ENCODE assay signal across 8 mouse cellular contexts in the genomic region with DNA sequence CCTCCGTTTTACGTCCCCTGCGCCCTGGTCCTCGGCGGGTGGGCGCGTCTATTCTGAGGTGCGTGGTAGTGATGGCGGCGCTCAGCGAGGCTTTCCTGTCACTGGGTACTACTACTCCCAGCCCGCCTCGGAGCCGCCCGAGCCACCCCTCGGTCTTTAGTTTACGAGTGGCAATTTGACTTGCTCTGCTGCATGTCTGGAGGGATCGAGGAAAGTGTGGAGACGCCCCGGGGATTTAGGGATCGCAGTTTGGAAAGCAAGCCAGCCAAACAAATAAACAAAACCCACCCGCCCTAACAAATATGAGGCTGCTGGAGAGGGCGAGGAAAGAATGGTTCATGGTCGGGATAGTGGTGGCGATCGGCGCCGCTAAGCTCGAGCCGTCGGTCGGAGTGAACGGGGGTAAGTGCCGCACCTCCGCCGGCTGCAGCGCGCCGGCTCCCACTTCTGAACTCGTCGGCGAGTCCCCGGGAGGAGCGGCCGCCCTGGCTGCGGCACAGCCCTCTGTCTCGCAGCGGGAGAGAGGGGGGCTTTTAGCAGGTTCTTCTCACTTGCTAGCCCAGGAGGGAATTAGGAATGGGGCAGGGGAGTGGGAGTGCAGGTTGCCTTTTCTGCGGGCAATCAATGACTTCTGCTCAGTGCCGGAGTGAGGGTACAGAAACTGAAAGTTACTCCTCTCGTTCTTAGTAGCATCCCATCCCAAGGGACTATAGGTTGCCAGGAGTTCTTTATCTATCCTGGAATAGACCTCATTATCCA. TPM values are rescaled to one million over a fixed set of nuclear protein-coding genes. Genes with fewer than 3 reads are reported as not detected.
DNase-seq lines count a peak whose midpoint lies in the region; ATAC-seq and TF ChIP-seq lines count a peak whose summit lies in the region.

A gene (plus strand): TSS at position 74 of the 759 bp plus-strand sequence.

- H3K4me1 ChIP-seq in embryonic facial prominence, embryonic 14.5 days (ENCODE audit: control insufficient read depth, insufficient read depth, low read length), result peaks cover 9% of the 10 kb centered on the region
- peaks cover 14% of the 10 kb centered on the region for H3K4me1 ChIP-seq in limb, embryonic 15.5 days
- no peaks in the 10 kb centered on the region for H3K4me1 ChIP-seq in midbrain, postnatal 0 days (ENCODE audit: insufficient read depth, low read length)

- H3K4me2 ChIP-seq in embryonic facial prominence, embryonic 14.5 days (ENCODE audit: low read depth, low read length), result peak within 1 kb of the TSS; percentile 96
- H3K4me2 ChIP-seq in limb, embryonic 15.5 days, result peak within 1 kb of the TSS; percentile 97
- peak within 1 kb of the TSS; percentile 89 for H3K4me2 ChIP-seq in midbrain, postnatal 0 days (ENCODE audit: low read depth, low read length, poor library complexity, severe bottlenecking)

- H3K27me3 ChIP-seq in embryonic facial prominence, embryonic 14.5 days (replicated peaks; ENCODE audit: control insufficient read depth, insufficient read depth, low read length), result no peaks in the 10 kb centered on the region
- H3K27me3 ChIP-seq in limb, embryonic 15.5 days, result no peaks in the 10 kb centered on the region
- no peaks in the 10 kb centered on the region for H3K27me3 ChIP-seq in midbrain, postnatal 0 days (ENCODE audit: insufficient read depth, low read length)

- no peak for TF ChIP-seq CTCF in midbrain, postnatal 0 days (IDR thresholded peaks at IDR 0.05)

- WGBS in embryonic facial prominence, embryonic 14.5 days, result under 1% methylated on average over 42 of the region's 51 CpGs
- 0% methylated on average over 51 of the region's 51 CpGs for WGBS in limb, embryonic 15.5 days
- WGBS in midbrain, postnatal 0 days, result under 1% methylated on average over 51 of the region's 51 CpGs

- peak within 1 kb of the TSS; percentile 94 for H3K27ac ChIP-seq in embryonic facial prominence, embryonic 14.5 days (replicated peaks; ENCODE audit: low read depth, low read length)
- H3K27ac ChIP-seq in limb, embryonic 15.5 days, result peak within 1 kb of the TSS; percentile 97
- H3K27ac ChIP-seq in midbrain, postnatal 0 days (ENCODE audit: low read depth, low read length), result peak within 1 kb of the TSS; percentile 99

- H3K9ac ChIP-seq in embryonic facial prominence, embryonic 14.5 days (ENCODE audit: low read depth, low read length), result peak within 1 kb of the TSS; percentile 95
- peak within 1 kb of the TSS; percentile 97 for H3K9ac ChIP-seq in limb, embryonic 15.5 days
- H3K9ac ChIP-seq in midbrain, postnatal 0 days (replicated peaks; ENCODE audit: low read length, poor library complexity, severe bottlenecking), result peak within 1 kb of the TSS; percentile 97

- peak within 1 kb of the TSS; percentile 82 for H3K4me3 ChIP-seq in embryonic facial prominence, embryonic 14.5 days (ENCODE audit: low read depth, low read length)
- peak within 1 kb of the TSS; percentile 89 for H3K4me3 ChIP-seq in limb, embryonic 15.5 days
- peak within 1 kb of the TSS; percentile 94 for H3K4me3 ChIP-seq in midbrain, postnatal 0 days (ENCODE audit: low read depth, low read length)

- ATAC-seq in embryonic facial prominence, embryonic 14.5 days (ENCODE audit: low read depth), result peak; percentile 97
- peak; percentile 92 for ATAC-seq in limb, embryonic 15.5 days (ENCODE audit: insufficient number of reproducible peaks, low FRiP score, low TSS enrichment, low read depth)
- peak; percentile 96 for ATAC-seq in midbrain, postnatal 0 days (ENCODE audit: low FRiP score)

- peaks cover 17% of the 10 kb centered on the region for H3K36me3 ChIP-seq in embryonic facial prominence, embryonic 14.5 days (ENCODE audit: control insufficient read depth, insufficient read depth, low read length)
- H3K36me3 ChIP-seq in limb, embryonic 15.5 days, result peaks cover 18% of the 10 kb centered on the region
- H3K36me3 ChIP-seq in midbrain, postnatal 0 days (ENCODE audit: insufficient read depth, low read length), result no peaks in the 10 kb centered on the region

- peaks cover 10% of the 10 kb centered on the region; the same call in 1 of the 2 replicates for H3K9me3 ChIP-seq in embryonic facial prominence, embryonic 14.5 days (ENCODE audit: control insufficient read depth, low read length)
- no peaks in the 10 kb centered on the region for H3K9me3 ChIP-seq in limb, embryonic 15.5 days
- no peaks in the 10 kb centered on the region for H3K9me3 ChIP-seq in midbrain, postnatal 0 days (ENCODE audit: low read length)

- peak; percentile 83 for DNase-seq in 416B (ENCODE audit: low read depth)
- DNase-seq in adrenal gland, postnatal 4 days (ENCODE audit: low spot score in 2 of 2), result peak; percentile 60 to 66
- DNase-seq in embryonic facial prominence, embryonic 14.5 days (ENCODE audit: low spot score), result peak; percentile 94
- peak; percentile 81 for DNase-seq in heart, adult 8-10 months (ENCODE audit: low spot score)
- peak; percentile 75 to 84 for DNase-seq in kidney, adult 8-10 months
- peak; percentile 92 for DNase-seq in midbrain, postnatal 0 days (ENCODE audit: low spot score)
- DNase-seq in spleen, postnatal 10 days (ENCODE audit: low spot score in 2 of 2), result peak; percentile 77 to 89

RNA-seq across cellular contexts. Expression of the gene that starts here (rescaled TPM):
- total RNA-seq in adrenal gland, postnatal 4 days (2021), result 10 to 100 TPM; 23.4 to 27.0 TPM
- 13.6 and 14.4 TPM in 2 replicates for polyA plus RNA-seq in embryonic facial prominence, embryonic 14.5 days (2014; fragmentation: Nextera tagmentation; extraction: Ambion mirVana)
- 1 to 10 TPM; 3.1 to 6.3 (median 4.9) TPM for total RNA-seq in heart, adult 8-10 months (2022)
- 20.0 and 20.5 TPM in 2 replicates for polyA plus RNA-seq in limb, embryonic 15.5 days (2015; fragmentation: Nextera tagmentation; extraction: Ambion mirVana)
- 10.9 and 14.9 TPM in 2 replicates for total RNA-seq in midbrain, postnatal 0 days (2014; rRNA removed)
- 6.3 and 7.7 TPM in 2 replicates for polyA plus RNA-seq in midbrain, postnatal 0 days (2015; fragmentation: Nextera tagmentation; extraction: Ambion mirVana)

Comparison
In these comparisons a context has a peak if more than half of its experiments do, and no peak if none do; other contexts are left out.
1. Peak in every context shown above with its lines: DNase-seq, ATAC-seq, H3K4me3 ChIP-seq and H3K27ac ChIP-seq.